Mouse (Mus musculus): Measurements from ENCODE around the gene Crabp1.
A peak's percentile ranks its signal among the peaks of the same experiment; 100 is the strongest.

Gene Crabp1

DNA sequence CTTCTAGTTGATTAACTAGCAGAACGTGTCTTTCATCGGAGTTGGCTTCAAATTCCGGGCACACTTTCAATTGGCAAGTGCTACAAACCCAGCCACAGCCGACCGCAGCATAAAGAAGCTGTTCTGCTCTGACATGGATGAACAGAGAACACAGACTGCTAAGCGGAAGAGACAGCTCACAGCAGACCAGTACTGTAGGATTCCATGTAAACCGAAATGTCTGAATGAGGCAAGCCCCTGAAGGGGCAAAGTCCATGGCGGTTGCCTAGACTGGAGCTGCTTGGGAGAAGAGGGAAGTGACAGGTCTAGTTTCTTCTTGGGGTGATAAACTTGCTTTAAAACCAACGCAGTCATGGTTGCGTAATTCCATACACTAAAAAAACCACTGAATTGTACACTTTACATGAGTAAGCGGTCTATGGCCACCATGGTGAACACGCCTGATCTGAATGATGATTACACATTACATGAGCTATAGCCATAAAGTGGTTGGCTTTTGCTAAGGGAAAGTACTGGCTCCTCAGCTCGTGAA, 12.0 kb downstream of the Crabp1 start:
- no peak for DNase-seq

DNA sequence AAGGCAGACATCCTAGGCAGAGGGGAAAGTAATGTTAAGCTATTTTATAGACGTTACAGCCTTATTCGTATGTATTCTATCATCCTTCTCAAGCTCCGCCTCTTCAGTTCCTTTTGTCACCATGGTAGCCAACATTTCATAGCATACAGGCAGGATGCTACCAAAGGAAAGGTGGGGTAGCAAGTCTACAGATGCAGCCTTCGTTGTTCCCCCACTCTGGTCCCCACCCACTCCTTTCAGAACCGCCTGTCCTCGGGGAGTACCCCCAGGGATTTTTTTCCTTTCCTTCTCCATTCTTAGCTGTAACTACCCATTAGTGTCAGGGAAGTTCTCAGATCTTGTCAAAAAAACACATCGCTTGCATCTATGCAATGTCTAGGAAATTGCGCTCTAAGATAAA, 14.7 kb downstream of the Crabp1 start:
- DNase-seq: no peak

DNA sequence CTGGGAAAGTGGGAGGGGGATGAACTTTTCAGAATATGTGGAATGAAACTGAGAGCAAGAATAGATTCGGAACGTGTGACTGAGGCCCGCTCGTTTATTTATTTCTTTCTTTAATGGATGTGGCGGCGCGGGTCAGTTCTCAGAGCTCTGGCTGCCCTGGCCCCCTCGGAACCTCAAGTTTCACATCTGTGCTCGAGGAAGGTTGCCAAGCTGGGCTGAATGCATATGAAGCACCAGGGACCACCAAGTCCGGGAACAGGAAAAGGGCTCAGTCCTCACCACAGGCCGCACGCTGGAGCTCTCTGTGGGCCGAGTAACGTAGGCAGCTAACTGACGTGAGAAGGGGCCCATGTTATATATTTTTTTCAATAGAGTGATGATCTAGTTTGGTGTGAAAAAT, 18.0 kb downstream of the Crabp1 start:
- no peak for DNase-seq

DNA sequence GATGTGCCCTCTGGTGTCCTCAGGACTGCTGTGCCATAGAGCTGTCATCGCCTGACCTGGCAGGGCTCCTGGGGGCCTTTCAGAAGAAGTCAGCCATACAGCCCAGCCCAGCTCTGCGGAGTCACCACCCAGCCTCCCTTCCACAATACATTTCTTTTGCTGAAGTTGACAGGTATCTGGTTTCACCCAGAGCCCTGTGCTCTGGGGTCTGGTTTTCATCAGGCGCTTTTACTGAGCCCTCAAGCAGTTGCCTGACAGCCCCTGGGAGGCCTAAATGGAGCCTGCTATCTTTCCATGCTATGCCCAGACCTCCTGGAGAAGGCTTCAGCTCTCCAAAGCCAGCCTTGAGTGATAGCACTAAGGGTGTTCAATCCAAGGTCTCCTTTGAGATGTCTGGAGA, 19.5 kb downstream of the Crabp1 start:
- DNase-seq: no peak

DNA sequence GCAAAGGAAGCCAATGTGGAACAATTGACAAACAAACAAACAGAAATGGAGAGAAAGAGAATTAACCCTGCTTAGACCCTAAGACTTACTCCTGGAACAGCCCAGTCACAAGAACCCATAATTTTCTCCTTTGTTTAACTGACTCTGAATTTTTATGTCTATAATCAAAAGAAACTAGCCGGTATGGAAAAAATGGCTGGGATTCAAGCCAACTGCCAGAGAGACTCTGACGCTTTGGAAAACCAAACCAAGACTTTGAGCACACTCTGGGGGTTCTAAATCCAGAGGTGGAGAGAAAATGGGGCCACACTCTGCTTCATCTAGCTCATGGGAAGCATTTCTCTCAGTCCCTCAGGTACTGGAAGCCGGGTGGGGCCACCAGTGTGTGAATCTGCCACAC, 20.7 kb downstream of the Crabp1 start:
- no peak for DNase-seq

DNA sequence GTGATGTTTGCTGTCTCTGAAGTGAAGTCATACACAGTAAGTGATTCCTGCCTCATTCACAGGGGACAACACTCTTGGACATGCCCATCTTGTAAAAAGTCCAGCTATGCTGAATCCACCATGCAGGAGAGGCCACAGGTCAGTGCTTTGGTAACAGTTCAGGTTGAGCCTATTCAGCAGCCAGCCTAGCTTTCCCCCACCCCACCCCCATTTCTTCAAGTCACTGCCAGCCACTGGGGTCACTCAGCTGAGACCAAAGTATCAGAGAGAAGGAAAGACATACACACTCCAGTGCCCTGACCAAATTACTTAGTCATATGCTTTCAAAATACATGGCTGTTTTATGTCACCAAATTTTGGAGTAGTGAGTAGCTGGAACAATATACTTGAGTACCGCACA, 21.5 kb downstream of the Crabp1 start:
- DNase-seq: no peak

DNA sequence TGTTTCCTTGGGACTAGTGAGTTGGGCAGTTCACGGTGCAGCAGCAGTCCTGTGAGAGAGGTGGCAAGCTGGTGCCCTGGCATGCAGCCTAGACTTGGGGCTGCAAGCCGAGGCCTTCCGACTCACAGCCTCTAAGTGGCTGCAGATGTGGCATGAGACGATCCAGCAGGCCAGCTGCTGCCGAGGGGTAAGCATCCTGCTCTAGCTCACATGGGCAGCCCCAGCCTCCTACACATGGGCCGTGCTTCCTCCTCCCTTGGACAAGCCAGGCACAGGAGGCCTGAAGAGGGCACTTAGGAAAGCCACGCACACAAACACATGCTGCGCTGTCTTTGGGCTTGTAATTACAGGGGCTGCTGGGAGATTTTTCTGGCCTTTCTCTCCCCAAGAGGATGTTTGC, 23.2 kb downstream of the Crabp1 start:
- DNase-seq: peak; percentile 7

DNA sequence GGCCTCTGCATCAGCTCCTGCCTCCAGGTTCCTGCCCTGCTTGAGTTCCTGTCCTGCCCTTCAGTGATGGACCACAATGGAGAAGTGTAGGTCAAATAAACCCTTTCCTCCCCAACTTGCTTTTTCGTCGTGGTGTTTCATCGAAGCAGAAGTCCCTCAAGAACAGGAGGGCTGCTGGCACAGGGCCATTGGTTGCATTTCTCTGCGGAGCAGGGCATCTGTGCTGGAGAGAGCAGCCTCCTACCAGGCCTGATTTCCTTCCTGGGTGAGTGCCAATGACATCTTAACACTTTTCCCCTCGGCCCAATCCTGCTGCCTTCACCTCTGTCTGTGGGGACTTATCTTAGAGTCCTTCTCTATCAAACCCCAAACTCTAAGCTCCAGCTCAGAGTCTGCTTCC, 25.7 kb downstream of the Crabp1 start:
- no peak for DNase-seq

DNA sequence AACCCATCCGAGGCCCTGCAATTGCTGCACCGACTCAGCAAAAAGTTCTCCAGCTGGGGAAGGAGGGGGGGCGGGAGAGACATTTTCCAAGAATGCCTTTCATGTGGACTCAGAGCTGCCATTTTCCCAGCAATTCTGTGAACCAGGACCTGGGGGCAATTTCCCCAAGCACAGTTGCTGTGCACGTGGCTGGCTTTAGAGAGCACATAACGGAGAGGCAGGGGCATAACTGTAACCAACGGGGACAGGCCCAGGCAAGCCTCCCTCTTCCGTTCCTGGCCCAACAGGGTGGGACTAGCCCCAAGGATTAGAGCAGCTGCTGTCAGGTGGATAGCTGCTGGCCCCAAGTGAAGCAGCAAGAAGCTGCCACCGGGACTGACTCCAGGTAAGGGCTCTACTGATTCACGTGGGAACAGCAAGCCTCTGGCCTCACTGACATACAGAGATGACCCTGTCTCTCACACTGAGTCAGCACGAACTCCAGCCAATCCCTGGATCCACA, 37.0 kb downstream of the Crabp1 start:
- no peak for DNase-seq

DNA sequence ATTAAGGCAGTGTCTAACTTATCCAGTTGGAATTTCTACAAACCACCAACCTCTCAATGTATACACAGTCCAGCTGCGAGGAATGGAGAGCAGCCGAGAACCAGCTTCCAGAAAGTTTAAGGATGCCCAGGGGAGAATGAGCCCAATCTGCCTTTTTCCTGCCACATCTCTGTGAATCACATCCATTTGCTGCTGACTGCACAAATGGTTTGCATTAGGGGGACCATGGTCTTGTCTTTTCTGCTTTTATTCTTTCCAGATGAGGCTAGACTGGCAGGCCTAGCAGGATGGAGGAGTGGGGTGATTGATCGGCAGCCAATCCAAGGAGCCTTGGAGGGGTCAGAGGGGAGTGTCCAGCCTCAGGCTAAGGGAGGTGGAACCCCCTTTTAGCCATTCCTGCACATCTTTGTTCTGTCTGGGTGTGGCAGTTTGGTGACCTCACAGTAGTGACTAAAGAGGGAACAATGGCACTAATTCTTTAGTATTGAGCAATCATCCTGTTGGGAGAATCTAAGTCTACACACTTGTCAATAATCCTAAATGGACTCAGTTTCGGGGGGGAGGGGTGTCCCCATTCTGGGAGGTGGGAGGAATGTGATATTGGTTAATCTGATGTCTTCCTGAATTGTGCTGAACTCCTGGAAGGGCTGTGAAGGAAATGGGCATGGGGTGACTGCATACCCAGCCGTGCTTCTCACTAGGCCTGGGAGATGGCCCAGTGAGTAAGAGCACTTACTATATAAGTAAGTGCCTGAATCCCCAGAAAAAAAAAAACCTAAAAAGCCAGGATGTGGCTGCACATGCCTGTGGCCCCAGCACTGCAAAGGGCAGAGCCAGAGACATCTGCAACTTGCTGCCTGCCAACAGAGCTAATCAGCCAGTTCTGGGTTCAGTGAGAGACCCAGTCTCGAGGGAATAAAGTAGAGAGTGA, 38.5 kb downstream of the Crabp1 start:
- no peak for DNase-seq

DNA sequence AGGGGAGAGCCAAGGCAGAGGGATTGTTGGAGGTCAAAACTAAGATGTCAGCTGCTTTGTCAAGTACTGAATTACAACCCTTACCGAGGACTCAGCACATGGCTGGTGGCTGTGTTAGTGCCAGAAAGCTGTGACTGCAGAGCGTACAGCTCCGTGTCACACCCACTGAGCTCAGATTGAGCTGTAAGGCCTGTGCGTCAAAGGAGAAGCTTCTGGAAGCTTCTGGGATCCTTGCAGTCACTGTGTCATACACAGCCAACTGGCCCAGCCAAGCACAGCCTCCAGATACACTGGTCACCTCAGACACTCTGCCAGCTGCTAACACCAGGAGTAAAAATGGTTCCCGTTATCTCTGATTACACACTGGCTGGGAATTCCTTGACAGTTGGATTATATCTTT, 39.8 kb downstream of the Crabp1 start:
- DNase-seq: no peak

DNA sequence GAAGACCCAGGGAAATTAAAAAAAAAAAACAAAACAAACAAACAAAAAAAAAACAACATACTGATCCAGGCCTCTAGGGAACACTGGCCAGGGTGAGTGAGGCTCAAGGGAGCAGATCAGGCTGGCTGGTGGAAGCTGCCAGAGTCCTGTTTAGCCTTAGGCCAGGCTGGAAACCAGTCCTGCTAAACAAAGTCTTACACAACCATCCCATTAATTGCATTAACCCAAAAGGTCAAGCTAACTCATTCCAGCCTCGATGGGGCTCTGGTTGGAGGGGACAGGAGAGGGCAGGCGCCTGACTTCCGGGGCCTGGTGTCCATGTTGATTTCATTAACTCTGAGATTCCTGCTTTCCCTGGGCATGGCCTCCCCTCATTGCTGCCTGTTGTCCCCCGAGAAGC, 43.2 kb downstream of the Crabp1 start:
- no peak for DNase-seq

DNA sequence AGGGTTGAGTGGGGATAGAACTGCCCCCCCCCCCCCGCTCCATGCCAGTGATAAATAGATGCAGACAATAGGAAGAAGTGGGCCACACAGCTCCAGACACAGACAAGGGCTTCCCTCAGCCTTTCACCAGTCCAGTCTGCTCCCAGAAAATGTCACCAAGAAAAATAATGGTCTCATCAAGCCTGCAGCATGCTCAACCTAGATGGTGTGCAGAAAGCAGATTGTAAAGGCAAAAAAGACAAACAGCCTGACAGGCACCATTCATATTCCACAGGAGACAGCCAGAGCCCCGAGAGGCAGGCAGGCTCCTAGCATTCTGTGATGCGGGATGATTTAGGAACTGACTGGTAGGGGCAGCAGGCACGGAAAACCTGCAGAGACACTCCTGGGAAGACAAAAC, 45.4 kb downstream of the Crabp1 start:
- no peak for DNase-seq

DNA sequence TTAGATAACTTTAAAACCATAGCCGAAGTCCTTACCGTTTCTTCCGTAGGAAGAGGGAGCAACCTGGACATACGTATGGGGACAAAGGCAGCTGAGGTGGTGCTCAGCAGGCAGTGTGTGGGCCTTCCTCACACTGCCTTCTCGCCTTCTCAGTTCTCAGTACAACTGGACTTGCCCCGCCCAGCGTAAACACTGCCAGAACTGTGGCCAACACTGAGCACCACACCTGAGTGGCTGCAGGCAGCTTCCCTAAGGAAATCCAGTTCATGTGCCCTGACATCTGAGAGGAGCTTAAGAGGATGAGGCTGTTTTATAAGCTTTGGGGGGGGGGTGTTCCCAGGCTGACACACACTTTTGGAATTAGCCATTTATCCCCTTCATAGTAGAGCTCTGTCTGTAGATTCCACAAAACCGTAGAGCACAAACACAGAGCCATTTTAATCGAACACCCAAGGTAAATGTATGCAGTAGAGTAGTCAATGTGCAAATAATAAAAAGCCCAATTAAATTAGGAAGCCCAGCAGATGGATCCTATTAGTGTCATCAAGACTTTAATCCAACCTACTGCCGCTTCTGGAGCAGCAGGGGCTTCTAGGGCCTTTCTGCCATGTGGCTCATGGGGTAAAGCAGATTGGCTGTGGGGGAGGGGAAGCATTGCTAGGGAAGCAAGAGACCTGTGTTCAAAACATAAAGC, 52.1 kb downstream of the Crabp1 start:
- DNase-seq: no peak

DNA sequence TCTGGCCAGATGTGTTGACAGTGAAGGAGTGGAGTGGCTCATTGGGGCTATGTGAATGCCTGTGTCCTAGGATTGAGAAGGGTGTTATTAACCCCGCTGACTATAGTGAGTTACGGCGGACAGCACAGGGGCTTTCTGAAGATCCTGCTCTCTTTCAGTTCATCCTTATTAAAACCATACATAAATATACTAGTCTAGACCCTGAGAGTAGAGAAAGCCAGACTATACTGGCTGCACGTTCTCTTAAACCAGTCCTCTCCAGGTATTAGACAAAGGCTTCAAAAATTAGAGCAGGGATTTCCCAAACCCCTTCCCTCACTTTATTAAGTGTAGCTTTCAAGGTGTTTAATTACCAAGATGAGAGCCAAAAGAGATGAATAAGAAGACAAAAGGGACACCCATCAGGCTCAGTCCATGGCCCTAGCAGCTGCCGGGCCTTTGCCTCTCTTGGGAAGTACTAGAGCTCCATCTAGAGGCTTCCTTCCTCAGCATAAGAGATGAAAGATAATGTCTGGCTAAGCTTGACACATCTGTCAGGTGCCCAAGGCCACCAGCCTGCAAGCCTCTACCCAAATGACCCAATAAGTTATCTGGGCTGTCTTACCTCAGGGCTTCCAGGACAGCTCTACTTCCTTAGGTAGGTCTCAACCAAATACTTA, 57.0 kb downstream of the Crabp1 start:
- DNase-seq: peak; percentile 27
